Mouse (Mus musculus): ENCODE results near the gene Kcnc1. TPM values are rescaled to one million over a fixed set of nuclear protein-coding genes. Genes with fewer than 3 reads are reported as not detected.

Kcnc1 gene
- polyA plus RNA-seq, 1 experiment, result not detected

DNA sequence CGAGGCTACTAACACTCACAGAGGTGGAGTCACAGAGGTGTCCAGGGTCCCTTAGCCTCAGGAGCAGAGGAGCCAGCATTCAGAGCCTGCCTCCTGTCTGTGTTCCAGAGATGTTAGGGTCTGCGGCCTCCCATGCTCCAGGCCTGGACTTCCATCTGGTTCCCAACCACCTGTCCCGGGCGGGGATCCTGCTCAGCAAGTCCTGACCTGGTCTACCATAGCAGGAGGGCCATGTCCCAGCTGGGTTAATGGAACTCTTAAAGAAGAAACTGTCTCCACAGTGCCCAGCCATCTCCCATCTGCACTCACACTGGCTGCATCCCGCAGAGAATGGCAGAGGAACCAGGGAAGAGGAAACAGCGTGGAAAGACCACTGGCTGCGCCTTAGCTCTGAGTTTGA is 8.5 kb downstream of the Kcnc1 start:
- TF ChIP-seq GATA1 (IDR thresholded peaks at IDR 0.05; ENCODE audit: low read length), result no peak

DNA sequence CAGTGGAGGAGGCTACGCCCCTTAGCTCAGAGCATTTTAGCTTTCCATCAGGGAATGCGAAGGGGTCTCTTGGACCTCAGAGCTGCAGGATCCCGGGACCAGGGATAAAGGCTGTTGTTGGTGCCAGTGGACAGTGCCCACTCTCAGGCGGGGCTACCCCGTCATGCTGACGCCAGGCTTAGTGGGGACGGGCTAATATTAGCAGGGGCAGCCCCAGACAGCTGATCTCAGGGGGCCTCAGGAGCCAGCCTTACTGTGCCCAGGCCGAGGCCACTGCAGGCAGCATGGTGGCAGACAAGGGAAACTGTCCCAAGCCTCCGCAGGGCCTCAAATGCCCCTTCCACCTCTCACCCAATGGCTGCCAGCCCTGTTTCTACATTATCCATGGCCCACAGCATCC is 12.3 kb downstream of the Kcnc1 start:
- TF ChIP-seq GATA1 (IDR thresholded peaks at IDR 0.05; ENCODE audit: low read length), result no peak

GRCm38 (mm10) chr7:46409204-46409789 is 13.0 kb downstream of the Kcnc1 start:
- TF ChIP-seq GATA1 (IDR thresholded peaks at IDR 0.05; ENCODE audit: low read length), result no peak

DNA sequence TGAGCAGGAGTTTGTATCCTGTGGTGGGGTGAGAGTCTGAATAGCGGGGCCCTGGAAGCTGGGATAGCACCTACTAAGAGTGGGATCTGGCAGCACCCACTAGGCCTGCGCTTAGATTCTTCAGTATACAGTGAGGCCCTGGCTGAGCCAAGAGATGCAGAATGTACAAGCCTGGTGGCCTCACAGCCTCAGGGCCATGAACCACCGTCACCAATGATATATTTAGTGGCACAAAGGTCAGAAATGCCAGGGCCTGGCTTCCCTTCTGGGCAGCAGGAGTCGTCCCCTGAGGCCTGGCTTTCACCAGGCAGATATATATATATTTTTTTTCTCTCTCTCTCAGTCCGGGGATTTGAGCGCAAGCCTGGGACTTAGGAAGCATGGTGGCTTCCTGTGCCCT is 14.4 kb downstream of the Kcnc1 start:
- no peak for TF ChIP-seq GATA1 (IDR thresholded peaks at IDR 0.05; ENCODE audit: low read length)

- no peak for TF ChIP-seq GATA1 (IDR thresholded peaks at IDR 0.05; ENCODE audit: low read length)
Observed at GRCm38 (mm10) chr7:46412823-46413222, 16.5 kb downstream of the Kcnc1 start.

DNA sequence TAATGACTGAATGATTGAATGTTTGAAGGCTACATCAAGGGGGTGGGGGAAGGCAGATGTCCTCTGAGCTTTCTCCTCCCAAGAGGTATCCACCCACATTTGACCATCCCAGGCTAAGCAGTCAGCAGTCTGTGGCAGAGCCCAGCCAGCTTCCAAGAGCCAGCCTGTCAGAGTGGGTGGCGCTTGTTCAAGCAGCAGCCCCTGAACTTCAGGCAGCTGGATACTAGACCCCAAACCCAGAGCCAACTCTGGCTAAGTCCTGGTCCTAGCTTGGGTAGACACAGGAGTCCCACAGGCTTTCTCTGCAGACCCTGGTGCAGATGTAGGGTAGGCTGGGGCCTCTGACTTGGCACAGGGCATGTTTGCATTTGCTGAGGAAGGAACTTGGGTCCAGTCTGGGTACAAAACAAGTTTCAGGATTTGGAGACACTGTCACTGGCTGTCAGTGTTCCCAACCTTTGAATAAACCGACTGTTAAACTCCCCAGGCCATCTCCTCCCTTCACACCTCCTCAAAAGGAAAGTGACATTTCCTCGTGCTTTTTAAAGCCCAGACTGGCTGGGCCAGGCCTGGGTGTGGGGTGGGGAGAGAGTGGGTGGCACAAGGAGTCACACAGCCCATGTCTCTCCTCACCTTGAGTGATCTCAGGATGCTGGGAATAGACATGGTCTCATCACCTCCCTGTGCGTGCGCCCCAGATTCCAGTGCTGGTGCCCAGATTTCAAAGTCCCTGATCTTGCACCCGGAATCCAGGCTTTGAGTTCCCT is 17.8 kb downstream of the Kcnc1 start:
- no peak for TF ChIP-seq GATA1 (IDR thresholded peaks at IDR 0.05; ENCODE audit: low read length)

GRCm38 (mm10) chr7:46415818-46416425 is 19.6 kb downstream of the Kcnc1 start:
- no peak for TF ChIP-seq GATA1 (IDR thresholded peaks at IDR 0.05; ENCODE audit: low read length)

GRCm38 (mm10) chr7:46417467-46417866 is 21.2 kb downstream of the Kcnc1 start:
- TF ChIP-seq GATA1 (IDR thresholded peaks at IDR 0.05; ENCODE audit: low read length), result no peak

DNA sequence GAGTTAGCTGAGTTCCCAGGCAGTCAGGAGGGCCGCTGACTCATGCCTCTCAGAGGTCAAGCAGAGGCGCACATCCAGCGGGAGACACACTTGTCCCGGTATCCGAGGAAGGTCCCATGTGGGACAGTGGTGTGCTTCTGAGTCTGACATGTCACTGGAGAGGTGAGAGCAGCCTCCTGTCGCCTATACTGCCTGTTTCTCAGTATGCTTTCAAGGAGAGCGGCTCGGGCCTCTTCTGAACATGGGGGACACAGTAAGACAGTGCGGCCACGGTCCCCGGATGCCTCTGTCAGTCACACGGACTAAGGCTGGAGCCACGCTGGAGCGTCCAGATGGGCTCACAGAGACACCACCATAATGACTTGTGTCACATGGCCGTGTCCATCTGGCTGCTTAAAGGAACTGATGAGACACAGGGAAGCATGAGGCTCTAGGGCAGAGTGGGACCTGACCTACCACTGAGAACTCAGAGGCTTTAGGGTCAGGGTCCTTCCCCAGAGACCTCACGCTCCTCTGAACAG is 21.9 kb downstream of the Kcnc1 start:
- no peak for TF ChIP-seq GATA1 (IDR thresholded peaks at IDR 0.05; ENCODE audit: low read length)

DNA sequence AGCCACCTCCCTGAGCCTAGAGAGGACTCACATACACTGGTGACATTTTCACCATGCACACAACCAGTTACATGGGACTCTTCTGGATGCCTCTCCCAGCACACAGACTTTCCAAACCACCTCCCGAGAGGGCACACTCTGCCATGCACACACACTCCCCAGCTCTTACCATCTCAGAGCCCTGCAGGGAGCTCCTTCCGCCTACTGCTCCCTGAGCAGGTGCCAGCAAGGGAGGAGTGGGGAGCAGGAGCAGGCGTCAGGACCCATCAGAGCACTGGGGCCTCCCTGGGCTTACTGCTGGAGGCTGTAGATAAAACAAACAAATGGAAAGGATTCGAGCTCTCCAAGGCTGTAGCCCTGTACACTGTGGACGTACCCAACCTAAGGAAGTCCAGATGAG is 25.2 kb downstream of the Kcnc1 start:
- TF ChIP-seq GATA1 (IDR thresholded peaks at IDR 0.05; ENCODE audit: low read length), result no peak

- no peak for TF ChIP-seq GATA1 (IDR thresholded peaks at IDR 0.05; ENCODE audit: low read length)
Observed at GRCm38 (mm10) chr7:46422052-46422763, 25.9 kb downstream of the Kcnc1 start.

GRCm38 (mm10) chr7:46422764-46423412 is 26.6 kb downstream of the Kcnc1 start:
- no peak for TF ChIP-seq GATA1 (IDR thresholded peaks at IDR 0.05; ENCODE audit: low read length)

DNA sequence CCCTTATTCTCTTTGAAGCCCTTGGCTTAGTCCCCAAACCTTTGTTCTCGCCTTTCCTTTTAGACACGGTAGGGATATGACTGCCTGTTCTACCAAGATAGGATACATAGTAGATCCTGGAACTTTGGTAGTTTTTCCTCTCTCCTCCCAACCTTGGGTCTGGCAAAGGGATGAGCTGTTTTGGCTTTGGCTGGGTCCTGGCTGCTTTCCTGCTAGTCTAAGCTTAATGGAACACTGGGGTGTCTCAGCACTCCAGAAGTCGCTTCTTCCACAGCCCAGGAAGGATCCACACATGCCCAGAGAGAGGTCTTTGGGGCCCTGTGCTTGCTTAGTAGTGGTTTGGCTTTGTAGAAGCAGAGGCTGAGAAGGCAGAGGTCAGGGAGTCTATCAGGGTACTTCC is 27.7 kb downstream of the Kcnc1 start:
- no peak for TF ChIP-seq GATA1 (IDR thresholded peaks at IDR 0.05; ENCODE audit: low read length)

DNA sequence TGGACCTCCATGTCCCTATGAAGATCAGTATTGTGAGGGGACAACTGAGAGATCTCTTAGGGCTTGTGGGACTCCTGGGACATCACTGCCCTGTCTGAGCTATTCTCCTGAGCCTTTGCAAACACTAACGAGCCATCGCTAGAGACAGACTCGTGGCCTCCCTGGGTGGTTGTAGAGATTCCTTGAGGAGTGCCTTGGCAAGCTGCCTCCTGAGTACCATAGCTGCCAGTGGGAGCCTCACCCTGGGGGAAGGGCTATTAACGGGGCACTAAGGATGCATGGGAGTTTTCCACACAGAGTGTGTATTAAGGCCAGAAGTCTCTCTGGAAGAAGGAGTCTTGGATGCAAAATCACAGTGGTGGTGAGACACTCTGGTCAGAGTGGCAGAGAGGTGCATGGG is 28.7 kb downstream of the Kcnc1 start:
- no peak for TF ChIP-seq GATA1 (IDR thresholded peaks at IDR 0.05; ENCODE audit: low read length)

DNA sequence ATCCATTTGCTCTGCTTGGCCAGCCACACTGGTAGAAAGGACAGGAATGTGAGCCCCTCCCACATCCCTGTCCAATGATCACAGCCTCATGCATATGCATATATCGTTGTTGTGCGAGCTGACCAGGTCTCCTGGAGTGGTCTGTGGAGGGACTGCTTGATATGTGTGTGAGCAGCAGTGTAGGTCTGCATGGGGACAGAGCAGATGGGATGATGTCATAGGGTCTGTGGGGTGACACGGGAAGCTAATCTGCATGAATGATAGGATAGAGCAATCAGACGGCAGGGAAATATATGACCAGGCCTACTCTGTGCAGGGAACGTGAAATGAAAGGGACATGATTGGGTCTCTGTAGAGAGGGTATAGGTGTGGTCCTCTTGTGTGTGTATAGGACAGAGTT is 37.6 kb downstream of the Kcnc1 start:
- no peak for TF ChIP-seq GATA1 (IDR thresholded peaks at IDR 0.05; ENCODE audit: low read length)
